Mouse (Mus musculus): ENCODE measurements at regions not wholly inside any gene's neighbourhood (a gene's known extent, or its start where the extent isn't known, plus 50 kb on each side); places are given as distances from the start of the nearest gene placed in this dataset.

DNA sequence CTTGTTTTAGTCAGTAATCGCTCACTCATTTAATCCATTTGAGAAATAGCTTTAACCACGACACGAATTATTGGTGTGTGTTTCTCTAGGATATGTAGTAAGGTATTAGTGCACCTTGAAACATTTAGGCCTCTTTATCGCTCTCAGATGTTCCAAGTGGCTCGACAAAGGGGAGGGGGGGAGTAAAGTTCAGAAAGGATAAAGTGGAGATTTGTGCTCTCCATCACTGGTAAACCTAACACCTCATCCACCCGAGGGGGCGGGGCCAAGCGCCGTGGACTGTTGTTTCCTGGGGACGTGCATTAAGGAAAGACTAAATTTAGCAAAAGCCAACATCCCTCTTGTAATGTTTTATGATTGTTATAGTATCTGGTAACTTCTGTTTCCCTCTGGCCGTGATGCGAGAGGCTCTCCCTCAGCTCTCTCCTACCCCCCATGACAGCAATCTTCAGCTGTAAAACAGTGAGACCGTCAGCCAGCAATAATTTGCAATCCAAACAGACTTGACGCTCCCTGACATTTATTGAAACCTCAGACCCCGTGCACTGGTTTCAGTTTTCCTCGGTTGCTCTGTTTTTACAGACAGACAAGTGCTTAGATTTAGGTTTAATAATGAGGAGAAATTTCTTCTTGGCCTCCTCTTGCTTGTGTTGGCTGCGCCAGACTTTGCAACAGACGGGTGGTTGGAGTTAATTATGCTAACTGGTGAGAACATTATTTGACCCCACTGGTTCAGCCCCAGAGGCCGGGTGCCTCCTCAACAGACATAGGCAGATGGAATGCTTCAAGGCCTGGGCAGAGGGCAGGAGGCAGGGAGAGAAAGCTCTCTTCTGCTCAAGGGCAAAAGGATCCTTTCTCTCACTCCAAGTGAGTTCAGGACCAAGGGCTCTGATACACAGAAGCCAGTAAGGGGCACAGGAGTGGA lies 542.8 kb upstream of the Sox9 start:
- no peak overlapping the region for H3K27ac ChIP-seq (replicated peaks)
- no peaks in the 10 kb centered on the region for H3K9me3 ChIP-seq (replicated peaks)
- ATAC-seq (ENCODE audit: insufficient read depth), result no peak
- no peaks in the 10 kb centered on the region for H3K4me1 ChIP-seq (replicated peaks)
- no peak overlapping the region for H3K4me3 ChIP-seq (replicated peaks)
- no peak overlapping the region for H3K9ac ChIP-seq
- WGBS (ENCODE audit: insufficient replicate concordance), result 52% methylated on average over 19 of the region's 19 CpGs
- H3K4me2 ChIP-seq, result no peak overlapping the region
- no peaks in the 10 kb centered on the region for H3K36me3 ChIP-seq (replicated peaks)
- H3K27me3 ChIP-seq, result no peaks in the 10 kb centered on the region

- Histone ChIP-seq H3K9me3 (replicated peaks) (no peaks in the 10 kb centered on the region), H3K27ac (replicated peaks) (no peak overlapping the region), H3K9ac (no peak overlapping the region), H3K4me2 (no peak overlapping the region), H3K4me1 (replicated peaks) (no peaks in the 10 kb centered on the region), H3K36me3 (replicated peaks) (no peaks in the 10 kb centered on the region), H3K4me3 (replicated peaks) (no peak overlapping the region), H3K27me3 (no peaks in the 10 kb centered on the region)
- no peak for ATAC-seq (ENCODE audit: insufficient read depth)
- WGBS (ENCODE audit: insufficient replicate concordance), result 61% methylated on average over 1 of the region's 1 CpGs
Measured at GRCm38 (mm10) chr11:112252548-112252947, 529.5 kb upstream of the Sox9 start.

DNA sequence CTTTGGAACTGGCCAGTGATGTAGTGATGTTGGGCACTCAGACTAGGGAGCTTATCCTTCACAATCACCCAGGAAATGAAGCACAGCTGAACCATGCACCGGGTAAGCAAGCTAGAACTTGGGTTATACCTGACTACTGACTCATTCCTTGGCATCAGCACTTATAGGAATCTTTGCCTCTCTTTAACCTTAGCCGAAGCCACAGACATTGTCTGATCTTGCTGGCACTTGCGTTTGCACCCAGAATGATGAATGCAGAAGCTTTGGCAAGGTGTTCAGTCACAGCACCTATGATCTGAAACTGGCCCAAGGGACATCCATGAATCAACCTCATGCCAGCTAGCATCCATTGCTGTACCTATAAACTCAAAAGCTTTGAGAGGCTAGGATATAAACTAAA lies 529.0 kb upstream of the Sox9 start:
- H3K36me3 ChIP-seq (replicated peaks), result no peaks in the 10 kb centered on the region
- H3K9ac ChIP-seq, result no peak overlapping the region
- H3K9me3 ChIP-seq (replicated peaks), result no peaks in the 10 kb centered on the region
- WGBS (ENCODE audit: insufficient replicate concordance), result 48% methylated on average over 3 of the region's 3 CpGs
- no peak overlapping the region for H3K4me3 ChIP-seq (replicated peaks)
- H3K27ac ChIP-seq (replicated peaks), result no peak overlapping the region
- H3K4me1 ChIP-seq (replicated peaks), result no peaks in the 10 kb centered on the region
- H3K4me2 ChIP-seq, result no peak overlapping the region
- no peak for ATAC-seq (ENCODE audit: insufficient read depth)
- no peaks in the 10 kb centered on the region for H3K27me3 ChIP-seq

DNA sequence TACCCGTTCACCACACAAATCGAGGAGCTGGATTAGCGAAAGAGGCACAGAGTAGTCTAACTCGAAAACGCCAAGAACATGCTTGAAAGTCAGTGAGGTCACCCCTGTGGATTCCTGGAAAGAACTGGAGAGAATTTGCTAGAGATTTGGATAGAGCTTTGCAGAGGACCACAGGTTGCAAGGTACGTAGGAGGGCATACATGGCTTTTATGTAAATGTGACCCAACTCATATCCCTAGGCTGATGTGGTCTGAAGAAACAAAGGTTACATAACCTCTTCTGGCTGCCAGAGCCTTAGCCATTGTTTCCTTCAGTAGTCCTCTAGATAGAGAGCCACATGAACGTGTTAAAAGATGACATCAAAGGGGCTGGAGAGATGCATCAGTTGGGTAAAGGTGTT lies 525.7 kb upstream of the Sox9 start:
- H3K4me2 ChIP-seq, result no peak overlapping the region
- H3K27ac ChIP-seq (replicated peaks), result no peak overlapping the region
- H3K4me3 ChIP-seq (replicated peaks), result no peak overlapping the region
- no peaks in the 10 kb centered on the region for H3K27me3 ChIP-seq
- no peaks in the 10 kb centered on the region for H3K9me3 ChIP-seq (replicated peaks)
- ATAC-seq (ENCODE audit: insufficient read depth), result no peak
- 52% methylated on average over 7 of the region's 7 CpGs for WGBS (ENCODE audit: insufficient replicate concordance)
- H3K4me1 ChIP-seq (replicated peaks), result no peaks in the 10 kb centered on the region
- no peak overlapping the region for H3K9ac ChIP-seq
- H3K36me3 ChIP-seq (replicated peaks), result no peaks in the 10 kb centered on the region

GRCm38 (mm10) chr11:112264077-112264476 lies 517.9 kb upstream of the Sox9 start:
- H3K27ac ChIP-seq (replicated peaks), result no peak overlapping the region
- no peaks in the 10 kb centered on the region for H3K9me3 ChIP-seq (replicated peaks)
- no peaks in the 10 kb centered on the region for H3K4me1 ChIP-seq (replicated peaks)
- no peak for ATAC-seq (ENCODE audit: insufficient read depth)
- no peak overlapping the region for H3K4me3 ChIP-seq (replicated peaks)
- H3K4me2 ChIP-seq, result no peak overlapping the region
- no peaks in the 10 kb centered on the region for H3K36me3 ChIP-seq (replicated peaks)
- H3K9ac ChIP-seq, result no peak overlapping the region
- H3K27me3 ChIP-seq, result no peaks in the 10 kb centered on the region
- WGBS (ENCODE audit: insufficient replicate concordance), result 57% methylated on average over 4 of the region's 4 CpGs

- ATAC-seq (ENCODE audit: insufficient read depth), result no peak
- H3K36me3 ChIP-seq (replicated peaks), result no peaks in the 10 kb centered on the region
- H3K4me3 ChIP-seq (replicated peaks), result no peak overlapping the region
- no peaks in the 10 kb centered on the region for H3K27me3 ChIP-seq
- H3K9me3 ChIP-seq (replicated peaks), result no peaks in the 10 kb centered on the region
- no peak overlapping the region for H3K4me2 ChIP-seq
- no peak overlapping the region for H3K27ac ChIP-seq (replicated peaks)
- H3K9ac ChIP-seq, result no peak overlapping the region
- 72% methylated on average over 5 of the region's 5 CpGs for WGBS (ENCODE audit: insufficient replicate concordance)
- H3K4me1 ChIP-seq (replicated peaks), result no peaks in the 10 kb centered on the region
Measured at GRCm38 (mm10) chr11:112270911-112271310, 511.1 kb upstream of the Sox9 start.

DNA sequence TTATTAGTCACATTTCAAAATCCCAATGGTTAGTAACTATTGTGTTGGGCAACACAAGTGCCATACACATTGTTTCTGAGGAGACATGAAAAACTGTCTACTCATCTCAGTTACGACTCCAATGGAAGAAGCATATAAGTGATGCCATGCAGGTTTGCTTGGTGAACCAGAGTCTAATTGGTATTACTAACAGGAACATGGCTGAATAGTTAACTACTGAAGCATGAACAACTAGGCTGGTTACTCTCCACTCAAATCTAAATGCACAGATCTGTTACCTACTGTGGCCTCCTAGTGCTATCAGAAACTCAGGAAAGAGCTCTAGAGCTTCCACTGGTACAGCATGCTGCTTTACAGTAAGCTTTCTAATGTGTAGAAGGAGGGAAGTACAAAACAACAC lies 503.5 kb upstream of the Sox9 start:
- H3K4me3 ChIP-seq (replicated peaks), result no peak overlapping the region
- no peak overlapping the region for H3K4me2 ChIP-seq
- no peak overlapping the region for H3K27ac ChIP-seq (replicated peaks)
- no peaks in the 10 kb centered on the region for H3K9me3 ChIP-seq (replicated peaks)
- H3K36me3 ChIP-seq (replicated peaks), result no peaks in the 10 kb centered on the region
- H3K4me1 ChIP-seq (replicated peaks), result no peaks in the 10 kb centered on the region
- no peak overlapping the region for H3K9ac ChIP-seq
- ATAC-seq (ENCODE audit: insufficient read depth), result no peak
- 53% methylated on average over 1 of the region's 1 CpGs for WGBS (ENCODE audit: insufficient replicate concordance)
- no peaks in the 10 kb centered on the region for H3K27me3 ChIP-seq

GRCm38 (mm10) chr11:112282911-112283310 lies 499.1 kb upstream of the Sox9 start:
- H3K36me3 ChIP-seq (replicated peaks), result no peaks in the 10 kb centered on the region
- 74% methylated on average over 7 of the region's 7 CpGs for WGBS (ENCODE audit: insufficient replicate concordance)
- ATAC-seq (ENCODE audit: insufficient read depth), result no peak

GRCm38 (mm10) chr11:112298901-112299341 lies 483.1 kb upstream of the Sox9 start:
- H3K4me2 ChIP-seq, result no peak overlapping the region
- H3K4me1 ChIP-seq (replicated peaks), result no peaks in the 10 kb centered on the region
- H3K4me3 ChIP-seq (replicated peaks), result no peak overlapping the region
- H3K9me3 ChIP-seq (replicated peaks), result no peaks in the 10 kb centered on the region
- no peak overlapping the region for H3K9ac ChIP-seq
- 56% methylated on average over 5 of the region's 5 CpGs for WGBS (ENCODE audit: insufficient replicate concordance)
- H3K27ac ChIP-seq (replicated peaks), result no peak overlapping the region
- H3K36me3 ChIP-seq (replicated peaks), result no peaks in the 10 kb centered on the region
- ATAC-seq (ENCODE audit: insufficient read depth), result no peak
- no peaks in the 10 kb centered on the region for H3K27me3 ChIP-seq

More at GRCm38 (mm10) chr11:112282911-112283310, 499.1 kb upstream of the Sox9 start:
- Histone ChIP-seq H3K4me3 (replicated peaks) (no peak overlapping the region), H3K9me3 (replicated peaks) (no peaks in the 10 kb centered on the region), H3K27me3 (no peaks in the 10 kb centered on the region), H3K27ac (replicated peaks) (no peak overlapping the region), H3K4me1 (replicated peaks) (no peaks in the 10 kb centered on the region), H3K9ac (no peak overlapping the region), H3K4me2 (no peak overlapping the region)

GRCm38 (mm10) chr11:112303091-112303490 lies 478.9 kb upstream of the Sox9 start:
- WGBS (ENCODE audit: insufficient replicate concordance), result 31% methylated on average over 2 of the region's 2 CpGs
- Histone ChIP-seq H3K4me3 (replicated peaks) (no peak overlapping the region), H3K27ac (replicated peaks) (no peak overlapping the region), H3K9me3 (replicated peaks) (no peaks in the 10 kb centered on the region), H3K4me2 (no peak overlapping the region), H3K36me3 (replicated peaks) (no peaks in the 10 kb centered on the region), H3K27me3 (no peaks in the 10 kb centered on the region), H3K9ac (no peak overlapping the region), H3K4me1 (replicated peaks) (no peaks in the 10 kb centered on the region)
- no peak for ATAC-seq (ENCODE audit: insufficient read depth)

DNA sequence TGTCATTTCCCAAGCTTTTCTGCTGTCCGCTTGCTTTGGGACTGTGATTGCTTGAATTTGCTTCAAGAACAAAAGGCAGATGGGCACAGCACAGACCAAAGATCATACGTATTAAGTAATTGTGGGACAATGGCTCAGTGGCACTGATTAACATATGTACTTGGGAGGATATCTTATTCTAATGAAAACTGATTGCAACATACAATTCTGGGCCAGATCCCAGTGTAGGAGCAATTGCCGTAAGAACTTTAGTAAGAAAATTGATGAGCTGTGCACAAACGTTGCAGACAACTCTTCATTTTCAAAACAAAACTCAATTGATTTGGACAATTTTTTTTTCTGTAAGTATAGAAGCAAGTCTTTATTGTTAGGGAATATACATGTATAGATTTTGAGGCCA lies 456.2 kb upstream of the Sox9 start:
- Histone ChIP-seq H3K27ac (replicated peaks) (no peak overlapping the region), H3K27me3 (no peaks in the 10 kb centered on the region), H3K36me3 (replicated peaks) (no peaks in the 10 kb centered on the region), H3K4me3 (replicated peaks) (no peak overlapping the region), H3K4me1 (replicated peaks) (no peaks in the 10 kb centered on the region), H3K9me3 (replicated peaks) (no peaks in the 10 kb centered on the region), H3K4me2 (no peak overlapping the region), H3K9ac (no peak overlapping the region)
- WGBS (ENCODE audit: insufficient replicate concordance), result 69% methylated on average over 4 of the region's 4 CpGs
- no peak for ATAC-seq (ENCODE audit: insufficient read depth)

GRCm38 (mm10) chr11:112327606-112328005 lies 454.4 kb upstream of the Sox9 start:
- no peak overlapping the region for H3K4me3 ChIP-seq (replicated peaks)
- WGBS (ENCODE audit: insufficient replicate concordance), result 73% methylated on average over 4 of the region's 4 CpGs
- H3K27me3 ChIP-seq, result no peaks in the 10 kb centered on the region
- H3K9me3 ChIP-seq (replicated peaks), result no peaks in the 10 kb centered on the region
- H3K27ac ChIP-seq (replicated peaks), result no peak overlapping the region
- ATAC-seq (ENCODE audit: insufficient read depth), result no peak
- H3K9ac ChIP-seq, result no peak overlapping the region
- H3K4me2 ChIP-seq, result no peak overlapping the region
- no peaks in the 10 kb centered on the region for H3K36me3 ChIP-seq (replicated peaks)
- H3K4me1 ChIP-seq (replicated peaks), result no peaks in the 10 kb centered on the region
